Comparison of ENCODE assay signal across 9 mouse cellular contexts in genomic region chr7:44466006-44466887, GRCm38 (mm10). TPM values are rescaled to one million over a fixed set of nuclear protein-coding genes. Genes with fewer than 3 reads are reported as not detected.
DNase-seq lines count a peak whose midpoint lies in the region; ATAC-seq lines count a peak whose summit lies in the region.
"Had no signal": no experiment of that assay in that cellular context is flagged by ENCODE, and none has a peak within 500 bp of the region (broad histone marks: within the 10 kb centered on the region; RNA-seq: fewer than 3 reads in every experiment).

No protein-coding gene starts in this region.

- 0 out of 2 replicates have a peak overlapping the region, but pooled peaks have one; percentile 90 for H3K27ac ChIP-seq in embryonic facial prominence, embryonic 10.5 days (replicated peaks)
- H3K27ac ChIP-seq in midbrain, embryonic 16.5 days (ENCODE audit: low read length) = peak overlapping the region; percentile 94

- peaks cover 69% of the 10 kb centered on the region for H3K4me1 ChIP-seq in embryonic facial prominence, embryonic 10.5 days
- peaks cover 46% of the 10 kb centered on the region for H3K4me1 ChIP-seq in midbrain, embryonic 16.5 days (ENCODE audit: control insufficient read depth, insufficient read depth, low read length)

- peak; percentile 40 for DNase-seq in kidney, adult 9 months
- DNase-seq in kidney, postnatal 14 days = no peak
- no peak for DNase-seq in embryonic facial prominence, embryonic 10.5 days (ENCODE audit: low spot score)
- peak; percentile 32 for DNase-seq in layer of hippocampus, adult 9-11 months
- no peak for DNase-seq in gastrocnemius, adult 18-20 months (ENCODE audit: low spot score)
- no peak for DNase-seq in c-Kit-positive CD71-positive TER-119-positive erythroid progenitor cells, embryonic 14.5 days (ENCODE audit: low spot score)
- no peak for DNase-seq in kidney, postnatal 4 days

- WGBS in embryonic facial prominence, embryonic 10.5 days = 79% methylated on average over 10 of the region's 10 CpGs
- WGBS in midbrain, embryonic 16.5 days = 73% methylated on average over 10 of the region's 10 CpGs

- 0 out of 2 replicates have a peak overlapping the region, but pooled peaks have one; percentile 28 for H3K9ac ChIP-seq in midbrain, embryonic 16.5 days (ENCODE audit: low read depth, low read length)

- peaks cover 49% of the 10 kb centered on the region for H3K27me3 ChIP-seq in embryonic facial prominence, embryonic 10.5 days (replicated peaks; ENCODE audit: low read depth, poor library complexity, severe bottlenecking)
- no peaks in the 10 kb centered on the region for H3K27me3 ChIP-seq in midbrain, embryonic 16.5 days (ENCODE audit: control insufficient read depth, insufficient read depth, low read depth, low read length)

- peak overlapping the region; percentile 80; the same call in 1 of the 2 replicates for H3K4me3 ChIP-seq in embryonic facial prominence, embryonic 10.5 days
- H3K4me3 ChIP-seq in midbrain, embryonic 16.5 days (ENCODE audit: low read depth, low read length) = no peak overlapping the region

- H3K9me3 ChIP-seq in embryonic facial prominence, embryonic 10.5 days = no peaks in the 10 kb centered on the region
- H3K9me3 ChIP-seq in midbrain, embryonic 16.5 days (replicated peaks; ENCODE audit: control insufficient read depth, low read length, poor library complexity, severe bottlenecking) = no peaks in the 10 kb centered on the region

- no peak for ATAC-seq in midbrain, embryonic 16.5 days

- H3K4me2 ChIP-seq in midbrain, embryonic 16.5 days (ENCODE audit: low read length) = no peak overlapping the region

- peaks cover 25% of the 10 kb centered on the region for H3K36me3 ChIP-seq in embryonic facial prominence, embryonic 10.5 days (replicated peaks)
- H3K36me3 ChIP-seq in midbrain, embryonic 16.5 days (ENCODE audit: control insufficient read depth, insufficient read depth, low read length) = peaks cover 24% of the 10 kb centered on the region

RNA-seq across cellular contexts. Expression of gene Aspdh, which starts 1.1 kb away (rescaled TPM):
- 0.64 TPM in 1 of 2 replicates, not detected in the other for polyA plus RNA-seq in embryonic facial prominence, embryonic 10.5 days (2016; fragmentation: Nextera tagmentation; extraction: Ambion mirVana)
- 3.9 and 4.2 TPM in 2 replicates for polyA plus RNA-seq in midbrain, embryonic 16.5 days (2015; fragmentation: Nextera tagmentation; extraction: Ambion mirVana)
- total RNA-seq in gastrocnemius, adult 18-20 months (2021) = not detected
- total RNA-seq: gastrocnemius, postnatal 10 days had no signal

RNA-seq across cellular contexts. Expression of gene Josd2, which starts 1.5 kb away (rescaled TPM):
- 80.3 and 85.1 TPM in 2 replicates for polyA plus RNA-seq in embryonic facial prominence, embryonic 10.5 days (2016; fragmentation: Nextera tagmentation; extraction: Ambion mirVana)
- polyA plus RNA-seq in midbrain, embryonic 16.5 days (2015; fragmentation: Nextera tagmentation; extraction: Ambion mirVana) = 39.5 and 39.6 TPM in 2 replicates
- 10 to 100 TPM; 49.8 to 49.9 TPM for total RNA-seq in gastrocnemius, adult 18-20 months (2021)

RNA-seq across cellular contexts. Expression of gene Emc10, which starts 30.1 kb away (rescaled TPM):
- polyA plus RNA-seq in embryonic facial prominence, embryonic 10.5 days (2016; fragmentation: Nextera tagmentation; extraction: Ambion mirVana) = 82.7 and 85.8 TPM in 2 replicates
- polyA plus RNA-seq in midbrain, embryonic 16.5 days (2015; fragmentation: Nextera tagmentation; extraction: Ambion mirVana) = 121 and 137 TPM in 2 replicates
- 10 to 100 TPM; 48.2 to 49.0 TPM for total RNA-seq in gastrocnemius, adult 18-20 months (2021)

RNA-seq across cellular contexts. Expression of gene Fam71e1, which starts 30.1 kb away (rescaled TPM):
- polyA plus RNA-seq in embryonic facial prominence, embryonic 10.5 days (2016; fragmentation: Nextera tagmentation; extraction: Ambion mirVana) = 13.5 and 14.4 TPM in 2 replicates
- polyA plus RNA-seq in midbrain, embryonic 16.5 days (2015; fragmentation: Nextera tagmentation; extraction: Ambion mirVana) = 24.2 and 29.8 TPM in 2 replicates
- 1 to 10 TPM; 3.5 to 5.0 TPM for total RNA-seq in gastrocnemius, adult 18-20 months (2021)

RNA-seq across cellular contexts. Expression of gene Lrrc4b, which starts 37.4 kb away (rescaled TPM):
- 0.68 and 1.1 TPM in 2 replicates for polyA plus RNA-seq in embryonic facial prominence, embryonic 10.5 days (2016; fragmentation: Nextera tagmentation; extraction: Ambion mirVana)
- polyA plus RNA-seq in midbrain, embryonic 16.5 days (2015; fragmentation: Nextera tagmentation; extraction: Ambion mirVana) = 14.3 and 15.9 TPM in 2 replicates
- under 1 TPM in 1 of 2 experiments, not detected in 1; 0.12 TPM for total RNA-seq in gastrocnemius, adult 18-20 months (2021)

Comparison
In these comparisons a context has a peak if more than half of its experiments do, and no peak if none do; other contexts are left out.
1. DNase-seq: peak in kidney, adult 9 months (single experiment) and layer of hippocampus, adult 9-11 months (single experiment); none in kidney, postnatal 14 days (single experiment), embryonic facial prominence, embryonic 10.5 days (single experiment), gastrocnemius, adult 18-20 months (single experiment), c-Kit-positive CD71-positive TER-119-positive erythroid progenitor cells, embryonic 14.5 days (single experiment) and kidney, postnatal 4 days (0 of 2).